Mouse (Mus musculus) left cerebral cortex, postnatal 4 days (tissue): ENCODE results near the gene Helb. TPM values are rescaled to one million over a fixed set of nuclear protein-coding genes. Genes with fewer than 3 reads are reported as not detected.
A peak's percentile ranks its signal among the peaks of the same experiment; 100 is the strongest.
"Not testable (repeated sequence)": the region's sequence is repeated elsewhere in the genome, so short reads cannot be mapped to it uniquely, and the experiment has no call there.

Experiments used
- DNase-seq: peaks from one replicate; pipeline ENCODE4 v3.0.0-alpha.2; 2022
- intact Hi-C: fragments of 180-260 bp; cut with DNase I; formaldehyde crosslinking; loops from one replicate; pipeline ENCODE4 v1.15.1; 2025
- total RNA-seq, 2 experiments: library from RNA; stranded (reverse); gene quantifications; 2 replicates each; pipeline ENCODE4 v1.2.3; 2021

The Helb gene
- total RNA-seq = 1 to 10 TPM; 3.6 to 3.9 TPM

DNA sequence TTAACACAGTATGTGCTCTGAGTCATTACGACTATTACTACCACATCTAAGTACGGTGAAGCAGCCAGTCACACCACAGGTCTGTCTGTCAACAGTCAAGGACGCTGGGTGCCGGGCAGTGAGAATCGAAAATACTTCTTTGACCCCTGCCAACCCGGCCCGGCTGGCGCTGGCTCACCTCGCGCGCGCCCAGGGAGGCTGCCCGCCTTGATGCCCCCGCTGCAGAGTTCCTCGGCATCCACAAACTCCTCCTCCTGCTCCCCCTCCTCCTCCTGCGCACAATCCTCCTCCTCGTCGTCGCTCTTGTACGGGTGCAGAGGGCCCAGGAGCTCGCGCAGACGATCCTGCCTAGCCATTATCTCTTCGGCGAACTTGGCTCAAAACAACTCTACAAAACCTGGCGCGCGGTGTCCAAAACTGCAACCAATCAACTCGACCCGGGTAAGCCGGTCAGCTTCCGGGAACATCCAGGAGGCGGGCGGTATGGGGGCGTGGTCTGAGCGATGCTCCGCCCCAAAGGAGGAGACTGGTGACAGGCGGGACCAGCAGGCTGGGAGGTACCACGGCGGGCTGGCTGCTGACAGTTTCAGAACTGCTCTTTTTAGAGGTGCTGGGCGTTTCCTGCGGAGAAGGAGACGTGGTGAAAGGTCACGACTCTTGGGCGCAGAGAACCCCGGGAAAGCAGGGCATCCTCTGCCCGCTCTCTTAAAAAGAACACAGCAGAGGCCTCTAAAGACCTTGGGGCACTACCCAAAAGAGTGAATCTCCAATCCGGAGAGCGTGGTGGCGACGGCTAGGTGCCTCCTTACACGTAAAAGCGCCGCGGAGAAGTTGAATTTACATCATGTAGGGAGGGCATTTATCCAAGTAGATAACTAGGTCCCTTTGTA, at the start of gene Helb:
Helb (minus strand) TSS at position 481 of the 890 bp plus-strand sequence.
- intact Hi-C loops = no loop called here
- DNase-seq = peak; percentile 97

DNA sequence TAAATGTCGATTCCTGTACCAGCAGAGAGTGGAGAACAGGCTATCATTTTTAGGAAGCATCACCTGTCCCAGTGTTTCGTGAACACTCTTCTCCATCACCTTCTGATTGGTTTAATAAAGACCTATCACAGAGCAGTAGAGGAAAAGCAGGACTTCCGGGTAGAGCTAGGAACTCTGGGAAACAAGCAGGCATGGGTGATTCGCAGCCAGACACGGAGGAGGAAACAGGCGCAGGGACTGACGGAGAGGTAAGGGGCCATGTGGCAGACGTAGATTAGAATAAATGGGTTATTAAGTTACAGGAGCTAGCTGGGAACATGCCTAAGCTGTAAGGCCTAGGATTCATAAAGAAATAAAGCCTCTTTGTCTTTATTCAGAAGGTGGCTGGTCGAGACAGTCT, 47.7 kb upstream of the Helb start:
- no peak for DNase-seq
- intact Hi-C loops = no loop called here

DNA sequence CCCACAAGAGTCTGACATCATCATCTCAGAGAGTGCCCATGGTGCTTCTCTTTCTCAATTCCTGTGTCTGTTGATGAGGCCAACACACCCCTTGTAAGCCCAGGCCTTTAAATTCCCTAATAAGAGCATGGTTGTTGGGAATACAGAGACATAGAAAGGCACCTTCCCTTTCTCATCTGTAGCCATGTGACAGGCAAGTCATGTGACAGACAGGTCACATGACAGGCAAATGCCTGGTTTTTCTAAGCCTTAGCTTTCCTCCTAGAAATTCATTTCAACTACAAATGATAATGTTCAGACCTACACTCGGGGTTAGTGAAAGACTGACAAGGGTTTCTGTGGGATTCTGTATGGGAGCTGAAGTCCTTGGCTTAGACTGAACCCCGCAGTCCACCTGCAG, 41.1 kb upstream of the Helb start:
- intact Hi-C loops = no loop called here
- no peak for DNase-seq

DNA sequence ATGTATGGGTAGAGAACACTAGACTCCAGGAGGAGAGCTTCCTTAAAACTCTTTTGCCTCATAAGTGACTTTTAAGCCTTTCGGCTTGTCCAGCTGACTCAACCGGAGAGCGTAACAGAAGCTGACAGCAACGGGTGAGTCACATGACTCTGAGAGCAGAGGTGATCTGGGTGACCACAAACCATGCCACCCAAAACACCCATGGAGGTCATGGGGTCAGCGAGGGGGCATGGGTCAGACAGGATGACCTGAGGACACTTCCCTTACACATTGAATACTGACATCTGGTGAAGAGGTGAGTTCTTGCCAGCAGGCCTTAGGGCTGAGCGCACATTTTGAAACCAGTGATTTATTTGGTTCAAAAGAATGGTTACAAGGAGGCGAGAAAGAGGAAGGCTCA, 38.9 kb upstream of the Helb start:
- intact Hi-C loops = no loop called here
- DNase-seq = no peak

DNA sequence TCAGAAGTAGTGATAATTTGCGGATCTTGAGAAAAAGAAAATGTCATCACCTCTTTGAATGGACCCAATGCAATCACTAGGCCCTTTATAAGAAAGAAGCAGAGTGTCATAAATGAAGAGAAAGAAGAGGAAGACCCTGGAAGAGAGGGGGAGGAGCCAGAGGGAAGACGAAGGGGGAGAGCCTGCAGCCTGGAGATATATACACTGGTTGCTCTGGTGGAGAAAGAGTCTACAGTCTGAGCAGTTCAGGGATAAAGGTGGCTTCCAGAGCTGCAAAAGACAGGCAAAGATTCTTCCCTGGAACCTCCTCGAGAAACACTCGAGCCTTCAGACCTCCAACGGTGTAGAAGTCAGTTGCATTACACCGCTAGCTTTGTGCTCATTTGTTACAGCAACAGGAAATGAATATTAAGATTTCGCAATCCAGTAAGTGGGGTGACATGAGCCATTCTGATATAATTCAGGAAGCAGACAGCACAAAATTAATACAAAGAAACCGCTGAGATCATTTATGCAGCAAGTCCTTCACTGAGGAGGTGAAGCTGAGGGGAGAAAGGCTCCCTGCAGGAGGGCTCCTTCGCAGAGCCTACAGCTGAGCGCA, 28.2 kb upstream of the Helb start:
- no peak for DNase-seq
- intact Hi-C loops = no loop called here

DNA sequence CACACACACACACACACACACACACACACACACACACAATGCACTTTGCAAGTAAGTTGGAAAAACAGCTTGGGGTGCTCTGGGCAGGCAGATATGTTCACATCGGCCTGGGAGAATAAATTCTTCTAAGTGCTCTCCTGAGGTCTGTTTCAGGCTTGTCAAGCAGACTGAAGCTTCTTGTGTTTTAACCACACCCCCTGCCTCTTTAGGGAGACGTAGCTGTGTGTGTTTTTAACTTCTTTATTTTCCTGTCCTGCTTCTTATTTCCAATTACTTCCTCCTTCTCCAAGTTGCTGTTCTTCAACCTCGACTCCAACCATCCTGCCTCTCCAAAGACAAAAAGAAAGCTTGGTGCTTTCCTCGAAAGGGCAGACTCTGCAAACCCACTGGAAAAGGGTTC, 27.4 kb upstream of the Helb start:
- intact Hi-C loops = no loop called here
- DNase-seq = no peak

DNA sequence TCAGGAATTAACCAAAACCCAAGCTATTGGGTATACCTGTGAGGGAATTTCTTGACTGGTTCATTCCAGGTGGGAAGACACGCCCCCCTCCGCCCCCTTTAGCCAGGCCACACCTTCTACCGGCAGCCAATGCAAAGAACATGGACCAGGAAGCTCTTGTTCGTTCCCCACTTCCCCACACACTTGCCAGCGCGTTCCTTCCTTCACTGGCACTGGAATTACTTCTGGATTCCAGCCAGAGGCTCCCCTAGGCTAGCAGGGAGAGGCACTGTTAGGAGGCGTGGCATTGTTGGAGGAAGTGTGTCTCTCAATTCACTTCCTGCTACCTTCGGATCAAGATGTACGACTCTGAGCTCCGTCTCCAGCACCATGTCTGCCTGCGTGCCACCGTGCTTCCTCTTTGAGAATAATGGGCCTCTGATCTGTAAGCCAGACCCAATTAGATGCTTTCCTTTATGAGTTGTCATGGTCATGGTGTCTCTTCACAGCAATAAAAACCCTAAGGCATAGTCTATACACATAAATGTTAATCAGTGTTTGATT, 23.3 kb upstream of the Helb start:
- intact Hi-C loops = no loop called here
- DNase-seq = no peak

DNA sequence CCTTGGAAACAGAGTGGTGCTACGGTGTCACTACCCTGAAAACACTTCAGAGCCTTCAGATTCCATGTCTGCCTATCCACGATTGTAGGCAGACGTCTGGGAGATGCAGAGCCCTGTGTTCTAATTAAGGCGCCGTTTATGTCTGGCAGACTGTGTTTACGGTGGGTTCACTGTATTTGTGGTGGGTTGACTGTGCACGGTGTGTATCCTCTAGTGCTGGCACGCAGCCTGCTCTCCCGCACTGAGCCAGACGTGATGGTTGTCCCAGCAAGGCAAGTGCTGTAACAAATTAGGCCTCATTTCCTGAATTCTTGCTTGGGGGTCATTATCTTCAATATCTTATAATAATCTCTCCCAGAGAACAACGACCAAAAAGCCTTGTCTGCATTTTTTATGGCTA, 20.9 kb upstream of the Helb start:
- DNase-seq = peak; percentile 24
- intact Hi-C loops = no loop called here

DNA sequence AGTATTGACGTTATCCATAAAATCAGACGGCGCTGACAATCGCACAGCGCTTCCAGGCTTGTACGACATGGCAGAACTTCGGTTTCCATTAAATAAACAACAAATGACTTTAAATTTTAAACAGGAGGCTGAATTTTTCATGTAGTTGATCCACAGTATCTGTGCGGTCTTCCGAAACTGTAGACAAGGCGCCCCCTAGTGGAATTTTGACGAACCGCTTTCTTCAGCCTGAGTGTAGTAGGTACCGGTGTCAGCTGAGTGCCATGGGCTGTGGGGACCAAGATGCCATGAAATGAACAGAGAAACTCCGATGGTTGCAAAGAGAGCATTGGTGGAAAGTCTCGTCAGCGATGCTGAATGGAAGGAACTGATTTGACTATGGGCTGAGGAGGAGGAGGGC, 17.8 kb upstream of the Helb start:
- DNase-seq = peak; percentile 64
- intact Hi-C loops = no loop called here

DNA sequence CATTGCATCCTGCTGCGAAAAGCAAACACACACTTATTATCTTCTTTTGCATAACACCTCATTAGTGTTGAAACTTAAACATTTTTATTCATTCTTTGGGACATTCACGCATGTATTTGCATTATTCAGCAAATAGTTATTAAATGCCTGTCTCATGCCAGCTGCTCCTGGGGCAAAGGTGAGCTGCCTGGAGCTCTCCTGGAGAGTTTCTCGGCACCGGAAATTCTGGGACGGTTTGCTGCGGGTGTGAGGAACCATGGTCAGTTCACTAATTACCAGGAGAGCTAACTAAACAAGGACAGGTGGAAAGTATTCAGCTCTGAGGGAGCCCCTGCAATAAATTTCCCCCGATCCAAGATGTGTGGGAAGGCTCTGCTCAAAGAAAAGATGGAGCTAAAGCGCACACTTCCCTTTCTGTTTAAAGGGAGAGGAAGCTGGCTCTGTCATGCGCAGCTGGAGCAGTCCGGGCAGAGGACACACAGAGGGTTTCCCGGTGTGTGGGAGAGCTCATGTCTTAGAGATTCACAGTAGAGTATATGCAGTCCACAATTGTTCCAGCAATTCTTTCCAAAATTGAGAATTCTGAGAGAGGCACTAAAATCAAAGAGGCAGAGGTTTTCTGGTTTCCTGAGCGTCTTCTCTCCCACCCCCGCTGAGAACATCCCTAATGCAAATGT, 16.0 kb upstream of the Helb start:
- intact Hi-C loops = loop anchor here (5.0 kb wide), 2 partner anchors 326 to 486 kb away; no protein-coding TSS in a partner anchor
- DNase-seq = no peak

DNA sequence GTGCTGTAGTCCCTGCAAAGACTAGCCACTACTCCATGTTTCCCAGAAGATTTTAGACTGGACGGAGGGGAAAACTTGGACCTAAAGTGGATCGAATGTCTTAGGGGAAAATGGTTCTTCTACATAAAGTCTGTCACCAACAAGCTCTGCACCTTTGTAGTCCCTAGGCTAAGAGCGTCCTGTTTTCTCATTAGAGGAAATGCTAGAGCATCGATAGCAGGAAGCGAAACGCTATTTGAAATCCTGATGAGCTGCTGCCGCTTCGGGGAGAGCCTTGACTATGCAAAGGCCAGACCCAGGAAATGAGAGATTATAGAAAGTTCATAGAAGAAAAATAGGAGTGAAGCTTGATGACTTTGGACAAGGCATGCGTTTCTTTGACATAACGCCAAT, 12.7 kb upstream of the Helb start:
- no peak for DNase-seq
- intact Hi-C loops = loop anchor here (5.0 kb wide), 2 partner anchors 323 to 483 kb away; no protein-coding TSS in a partner anchor

DNA sequence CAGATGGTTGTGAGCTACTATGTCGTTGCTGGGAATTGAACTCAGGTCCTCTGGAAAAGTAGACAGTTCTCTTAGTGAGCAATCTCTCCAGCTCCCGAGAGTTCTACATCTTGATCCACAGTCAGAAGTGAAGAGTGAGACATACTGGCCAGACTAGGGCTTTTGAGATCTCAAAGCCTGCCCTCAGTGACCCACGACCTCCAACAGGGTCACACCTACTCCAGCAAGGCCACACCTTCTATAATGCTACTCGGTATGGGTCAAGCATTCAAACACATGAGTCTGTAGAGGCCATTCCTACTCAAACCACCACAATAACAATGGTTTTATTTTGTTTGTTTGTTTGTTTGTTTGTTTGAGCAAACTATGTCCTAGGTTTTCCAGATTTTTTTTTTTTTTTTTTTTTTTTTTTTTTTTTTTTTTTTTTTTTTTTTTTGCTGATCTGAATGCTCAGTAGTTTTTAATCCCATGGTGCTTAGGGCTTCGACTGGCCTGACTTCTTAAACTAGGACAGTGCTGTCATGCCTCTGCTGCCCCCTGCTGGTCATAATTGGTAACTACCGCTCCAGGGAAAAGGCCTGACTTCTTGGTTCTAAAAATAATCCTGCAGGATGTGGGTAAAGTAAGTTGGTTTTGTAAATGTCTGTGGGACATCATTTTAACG, 12.1 kb upstream of the Helb start:
- DNase-seq = peak; percentile 80
- intact Hi-C loops = loop anchor here (5.0 kb wide), 2 partner anchors 323 to 483 kb away; no protein-coding TSS in a partner anchor

DNA sequence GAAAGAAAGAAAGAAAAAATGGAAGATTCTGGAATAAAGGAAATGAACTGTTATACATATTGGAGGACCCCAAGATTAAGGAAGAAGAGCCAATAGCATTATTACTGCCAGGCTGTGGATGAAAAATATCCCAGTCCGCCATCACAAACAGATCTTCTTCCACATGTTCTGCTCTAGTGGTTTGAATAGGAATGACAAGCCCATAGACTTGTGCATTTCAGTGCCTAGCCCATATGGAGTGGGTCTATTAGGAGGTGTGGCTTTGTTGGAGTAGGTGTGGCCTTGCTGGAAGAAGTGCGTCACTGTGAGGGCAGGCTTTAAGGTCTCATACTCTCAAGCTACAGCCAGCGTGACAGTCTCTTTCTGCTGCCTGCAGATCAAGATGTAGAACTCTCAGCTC, 10.9 kb upstream of the Helb start:
- no peak for DNase-seq
- intact Hi-C loops = no loop called here

DNA sequence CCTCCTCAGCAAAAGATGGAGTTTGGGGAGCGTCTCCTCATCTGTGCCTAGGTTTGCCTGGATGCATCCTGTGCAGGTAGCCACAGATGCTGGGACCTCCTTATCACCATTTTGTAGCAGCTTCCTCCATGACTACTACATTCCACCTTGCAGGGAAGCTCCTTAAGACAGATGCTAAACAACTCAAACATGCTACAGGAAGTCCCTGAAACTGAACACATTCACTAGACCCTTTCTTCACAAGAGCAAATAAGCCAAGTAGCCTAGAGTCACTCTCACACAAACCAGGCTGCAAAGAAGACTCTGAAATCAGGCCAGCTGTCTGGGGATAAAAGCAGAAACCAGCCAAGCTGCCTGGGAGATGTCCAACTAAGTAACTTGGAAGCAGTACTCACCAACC, 2.5 kb upstream of the Helb start:
- no peak for DNase-seq
- intact Hi-C loops = no loop called here

DNA sequence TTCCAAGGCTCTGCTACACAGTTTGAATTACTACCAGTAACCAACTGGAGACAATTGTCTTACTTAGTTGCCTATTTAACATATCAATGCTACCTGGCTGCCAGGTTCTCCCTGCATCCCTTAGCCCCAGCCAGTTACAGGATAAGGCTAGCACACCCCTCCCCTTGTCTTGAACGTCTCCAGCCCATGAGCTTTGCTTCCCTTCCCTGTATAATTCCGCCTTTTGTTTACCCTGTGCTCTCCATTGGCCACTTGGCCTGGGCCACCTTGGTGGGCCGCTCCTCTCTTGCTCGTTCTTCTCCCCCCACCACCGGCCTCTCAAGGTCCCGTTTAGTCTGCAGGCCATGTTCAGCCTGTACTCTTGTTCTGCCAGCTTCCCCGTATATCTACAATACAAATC, 1.7 kb upstream of the Helb start:
- intact Hi-C loops = no loop called here

DNA sequence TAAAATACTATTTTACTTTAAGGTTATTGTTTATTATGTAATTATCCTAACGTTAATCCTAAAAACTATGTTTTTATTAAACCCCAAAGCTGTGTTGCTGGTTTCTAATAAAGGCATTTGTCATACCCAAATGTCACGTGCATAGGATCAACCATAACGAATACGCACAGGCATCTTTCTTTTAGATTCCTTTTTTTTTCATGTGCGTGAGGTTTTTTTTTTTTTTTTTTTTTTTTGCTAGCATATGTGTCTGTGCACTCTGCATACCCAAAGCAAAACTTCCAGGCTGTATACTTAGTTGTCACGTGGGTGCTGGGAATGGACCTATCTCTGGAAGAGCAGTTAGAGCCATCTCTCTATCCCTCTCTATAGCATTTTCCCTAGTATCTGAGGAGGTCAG, 1.2 kb upstream of the Helb start:
- intact Hi-C loops = no loop called here

More for the DNA sequence above, 1.7 kb upstream of the Helb start:
- DNase-seq = no peak

DNA sequence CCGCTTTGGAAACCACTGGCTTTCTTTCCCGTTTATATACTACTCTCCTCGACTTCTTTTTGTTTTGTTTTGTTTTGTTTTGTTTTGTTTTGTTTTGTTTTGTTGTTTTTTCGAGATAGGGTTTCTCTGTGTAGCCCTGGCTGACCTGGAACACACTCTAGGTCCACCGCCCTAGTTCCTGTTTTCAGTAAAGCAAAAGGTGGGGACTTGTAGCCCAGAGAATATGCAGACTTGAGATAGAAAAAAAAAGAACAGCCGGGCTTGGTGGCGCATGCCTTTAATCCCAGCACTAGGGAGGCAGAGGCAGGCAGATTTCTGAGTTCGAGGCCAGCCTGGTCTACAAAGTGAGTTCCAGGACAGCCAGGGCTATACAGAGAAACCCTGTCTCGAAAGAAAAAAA, 695 bp upstream of the Helb start:
- intact Hi-C loops = not testable (repeated sequence)

More for the DNA sequence above, 1.2 kb upstream of the Helb start:
- DNase-seq = no peak

DNA sequence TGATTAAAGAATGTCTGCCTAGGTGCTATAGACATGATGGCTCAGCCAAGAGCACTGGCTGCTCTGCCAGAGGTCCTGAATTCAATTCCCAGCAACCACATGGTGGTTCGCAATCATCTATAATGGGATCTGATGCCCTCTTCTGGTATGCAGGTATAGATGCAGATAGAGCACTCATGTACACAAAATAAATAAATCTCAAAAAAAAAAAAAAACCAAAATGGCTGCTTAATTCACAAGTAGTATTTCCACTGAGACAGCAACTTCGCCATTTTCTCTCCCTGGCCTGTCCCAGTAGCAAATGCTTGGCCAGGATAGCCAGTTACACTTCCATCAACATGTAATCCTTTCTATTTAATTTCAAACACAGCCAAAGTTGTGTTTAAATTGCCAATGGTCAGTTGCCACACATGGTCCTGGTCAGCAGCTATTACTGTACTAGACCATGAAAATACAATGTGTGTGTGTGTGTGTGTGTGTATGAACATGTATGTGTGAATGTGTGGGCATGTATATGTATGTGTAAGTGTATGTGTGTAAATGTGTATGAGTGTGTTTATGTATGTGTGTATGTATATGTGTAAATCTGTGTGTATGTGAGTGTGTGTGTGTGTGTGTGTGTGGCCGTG, 982 bp downstream of the Helb start:
- DNase-seq = no peak
- intact Hi-C loops = no loop called here

More for the DNA sequence above, 695 bp upstream of the Helb start:
- DNase-seq = not testable (repeated sequence)

DNA sequence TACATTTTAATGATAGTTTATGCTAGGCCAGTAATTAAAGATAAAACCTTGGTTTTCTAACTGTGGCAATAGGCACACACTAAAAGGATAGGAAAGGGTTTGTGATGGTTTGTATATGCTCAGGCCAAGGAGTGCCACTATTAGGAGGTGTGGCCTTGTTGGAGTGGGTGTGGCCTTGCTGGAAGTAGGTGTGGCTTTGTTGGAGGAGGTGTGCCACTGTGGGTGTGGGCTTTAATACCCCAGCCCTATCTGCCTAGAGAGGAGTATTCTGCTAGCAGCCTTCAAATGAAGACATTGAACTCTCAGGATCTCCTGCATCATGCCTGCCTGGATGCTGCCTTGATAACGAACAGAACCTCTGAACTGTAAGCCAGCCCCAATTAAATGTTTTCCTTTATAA, 12.0 kb downstream of the Helb start:
- DNase-seq = no peak
- intact Hi-C loops = no loop called here

DNA sequence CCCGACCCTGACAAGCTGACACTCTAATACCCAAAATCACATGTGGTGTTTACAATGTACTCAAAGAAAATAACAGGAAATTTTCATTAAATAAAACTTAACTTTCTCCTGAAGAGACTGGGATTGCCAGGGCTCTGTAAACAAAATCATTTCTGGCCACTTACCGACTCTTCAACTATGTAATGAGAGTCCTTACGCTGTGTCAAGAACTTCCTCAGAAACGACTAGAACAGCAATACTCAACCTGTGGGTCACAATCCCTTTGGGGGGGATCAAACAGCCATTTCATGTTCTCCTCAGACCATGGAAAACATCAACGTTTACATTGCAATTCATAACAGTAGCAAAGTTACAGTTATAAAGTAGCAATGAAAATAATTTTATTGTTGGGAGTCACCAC, 15.2 kb downstream of the Helb start:
- no peak for DNase-seq
- intact Hi-C loops = no loop called here
